Comparison of ENCODE assay signal across 1 mouse cellular context in genomic region chr17:28310831-28311230, GRCm38 (mm10).
TF ChIP-seq lines count a peak whose summit lies in the region.

No protein-coding gene starts in this region.

TF ChIP-seq in MEL, 35 proteins besides CTCF, POLR2A, EP300 and RAD21:
- no peak for TF ChIP-seq MAFK (IDR thresholded peaks at IDR 0.05; ENCODE audit: borderline replicate concordance, low read depth, low read length)
- no peak for TF ChIP-seq HCFC1 (IDR thresholded peaks at IDR 0.05; ENCODE audit: low read depth, low read length)
- TF ChIP-seq CHD2 (IDR thresholded peaks at IDR 0.05; ENCODE audit: low read length): no peak
- no peak for TF ChIP-seq ZKSCAN1 (IDR thresholded peaks at IDR 0.05; ENCODE audit: low read depth, low read length)
- TF ChIP-seq E2F4 (IDR thresholded peaks at IDR 0.05; ENCODE audit: borderline replicate concordance, low read depth, low read length): no peak
- peak; percentile 75 for TF ChIP-seq MYC (IDR thresholded peaks at IDR 0.05; ENCODE audit: low read depth, low read length)
- TF ChIP-seq ZNF384 (IDR thresholded peaks at IDR 0.05; ENCODE audit: low read depth, low read length): peak; percentile 90
- peak; percentile 41; the same call in 1 of the 2 replicates for TF ChIP-seq MXI1 (IDR thresholded peaks at IDR 0.05; ENCODE audit: low read depth, low read length)
- no peak for TF ChIP-seq ZC3H11A (IDR thresholded peaks at IDR 0.05; ENCODE audit: low read depth, low read length)
- TF ChIP-seq SMC3 (IDR thresholded peaks at IDR 0.05; ENCODE audit: low read depth, low read length): peak; percentile 38; the same call in 1 of the 2 replicates
